ENCODE assay signal across 9 mouse cellular contexts in the genomic region with DNA sequence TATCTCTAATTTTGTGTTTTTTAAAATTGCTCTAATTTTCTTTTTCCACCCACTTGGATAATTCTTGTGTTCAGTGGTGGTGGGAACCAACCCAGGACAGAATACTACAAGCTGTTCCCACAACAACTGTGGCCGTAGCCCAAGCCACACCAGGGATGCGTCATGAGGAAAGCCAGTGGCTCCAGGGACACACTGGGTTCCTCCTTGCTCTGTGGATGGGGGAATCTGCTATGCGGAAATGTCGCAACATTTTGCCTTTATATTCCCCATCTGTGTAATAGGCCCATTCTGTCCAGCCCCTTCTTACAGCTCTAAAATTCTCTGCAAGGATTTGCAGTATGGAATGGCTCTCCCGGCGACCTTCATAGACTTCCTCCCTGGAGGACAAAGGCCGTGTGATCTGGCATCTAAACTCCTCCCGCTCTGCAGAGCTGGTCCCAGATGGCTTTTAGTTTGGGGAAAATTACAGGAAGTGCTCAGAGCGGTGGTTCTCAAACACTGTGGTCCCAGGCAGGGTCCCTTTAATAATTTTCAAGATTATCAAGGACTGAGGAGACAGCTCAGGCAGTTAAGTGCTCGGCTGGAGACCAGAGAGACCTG. TPM values are rescaled to one million over a fixed set of nuclear protein-coding genes. Genes with fewer than 3 reads are reported as not detected.
DNase-seq lines count a peak whose midpoint lies in the region; ATAC-seq and TF ChIP-seq lines count a peak whose summit lies in the region.
"Had no signal": no experiment of that assay in that cellular context is flagged by ENCODE, and none has a peak within 500 bp of the region (broad histone marks: within the 10 kb centered on the region; RNA-seq: fewer than 3 reads in every experiment).

No protein-coding gene starts in this region.

- WGBS in forebrain, embryonic 10.5 days = 78% methylated on average over 10 of the region's 10 CpGs
- 72% methylated on average over 10 of the region's 10 CpGs for WGBS in forebrain, embryonic 14.5 days
- 55% methylated on average over 10 of the region's 10 CpGs for WGBS in lung, postnatal 0 days
- WGBS in lung, adult 2 months = 63% methylated on average over 10 of the region's 10 CpGs
- 54% methylated on average over 10 of the region's 10 CpGs for WGBS in hindbrain, embryonic 13.5 days
- 59% methylated on average over 10 of the region's 10 CpGs for WGBS in stomach, embryonic 16.5 days

- no peak for DNase-seq in forebrain, embryonic 10.5 days (ENCODE audit: extremely low spot score, low spot score)
- no peak for DNase-seq in forebrain, embryonic 14.5 days (ENCODE audit: low spot score)
- DNase-seq in lung, postnatal 0 days (ENCODE audit: low spot score) = peak; percentile 17
- no peak for DNase-seq in lung, adult 2 months
- no peak for DNase-seq in T-cell, adult 2 months (ENCODE audit: low spot score)
- no peak for DNase-seq in adrenal gland, postnatal 36 days

- no peak overlapping the region for H3K4me3 ChIP-seq in forebrain, embryonic 10.5 days
- H3K4me3 ChIP-seq in forebrain, embryonic 14.5 days (ENCODE audit: low read depth, low read length) = no peak overlapping the region
- H3K4me3 ChIP-seq in lung, postnatal 0 days (ENCODE audit: low read depth, low read length) = no peak overlapping the region
- H3K4me3 ChIP-seq in lung, adult 2 months (replicated peaks; ENCODE audit: extremely low read depth, low read depth, low read length) = no peak overlapping the region
- no peak overlapping the region for H3K4me3 ChIP-seq in hindbrain, embryonic 13.5 days
- H3K4me3 ChIP-seq in stomach, embryonic 16.5 days (replicated peaks; ENCODE audit: low read length) = no peak overlapping the region
- H3K4me3 ChIP-seq: midbrain, embryonic 10.5 days had no signal

- peaks cover 25% of the 10 kb centered on the region; the same call in 1 of the 2 replicates for H3K27me3 ChIP-seq in forebrain, embryonic 10.5 days (ENCODE audit: poor library complexity, severe bottlenecking)
- H3K27me3 ChIP-seq in forebrain, embryonic 14.5 days (replicated peaks; ENCODE audit: control insufficient read depth, insufficient read depth, low read length) = no peaks in the 10 kb centered on the region
- H3K27me3 ChIP-seq in lung, postnatal 0 days (replicated peaks; ENCODE audit: insufficient read depth, low read length) = no peaks in the 10 kb centered on the region
- peaks cover 21% of the 10 kb centered on the region for H3K27me3 ChIP-seq in hindbrain, embryonic 13.5 days
- H3K27me3 ChIP-seq in stomach, embryonic 16.5 days (ENCODE audit: control insufficient read depth, insufficient read depth, low read length) = no peaks in the 10 kb centered on the region

- TF ChIP-seq CTCF in lung, postnatal 0 days (IDR thresholded peaks at IDR 0.05) = no peak
- TF ChIP-seq CTCF in lung, adult 2 months (IDR thresholded peaks at IDR 0.05; ENCODE audit: insufficient read depth, low read length) = no peak

- peaks cover 29% of the 10 kb centered on the region for H3K4me1 ChIP-seq in forebrain, embryonic 10.5 days
- peaks cover 5% of the 10 kb centered on the region; the same call in 1 of the 2 replicates for H3K4me1 ChIP-seq in forebrain, embryonic 14.5 days (ENCODE audit: control insufficient read depth, insufficient read depth, low read length)
- no peaks in the 10 kb centered on the region for H3K4me1 ChIP-seq in lung, postnatal 0 days (ENCODE audit: insufficient read depth, low read depth, low read length)
- 0 out of 2 replicates have a peak, but pooled peaks cover under 1% of the 10 kb centered on the region for H3K4me1 ChIP-seq in lung, adult 2 months (ENCODE audit: control insufficient read depth, insufficient read depth, low read length)
- H3K4me1 ChIP-seq in hindbrain, embryonic 13.5 days (replicated peaks) = peaks cover 20% of the 10 kb centered on the region
- no peaks in the 10 kb centered on the region for H3K4me1 ChIP-seq in stomach, embryonic 16.5 days (ENCODE audit: control insufficient read depth, insufficient read depth, low read length)

- no peak overlapping the region for H3K9ac ChIP-seq in forebrain, embryonic 14.5 days (ENCODE audit: low read length)
- H3K9ac ChIP-seq in lung, postnatal 0 days (replicated peaks; ENCODE audit: low read depth) = no peak overlapping the region
- H3K9ac ChIP-seq in hindbrain, embryonic 13.5 days = no peak overlapping the region; the same call in 1 of the 2 replicates
- H3K9ac ChIP-seq in stomach, embryonic 16.5 days (ENCODE audit: low read length) = no peak overlapping the region

- no peaks in the 10 kb centered on the region for H3K36me3 ChIP-seq in forebrain, embryonic 10.5 days (replicated peaks)
- H3K36me3 ChIP-seq in forebrain, embryonic 14.5 days (ENCODE audit: control insufficient read depth, insufficient read depth, low read length) = no peaks in the 10 kb centered on the region
- no peaks in the 10 kb centered on the region for H3K36me3 ChIP-seq in lung, postnatal 0 days (ENCODE audit: insufficient read depth, low read length)
- H3K36me3 ChIP-seq in hindbrain, embryonic 13.5 days = no peaks in the 10 kb centered on the region
- no peaks in the 10 kb centered on the region for H3K36me3 ChIP-seq in stomach, embryonic 16.5 days (ENCODE audit: control insufficient read depth, insufficient read depth, low read length)
- H3K36me3 ChIP-seq: midbrain, embryonic 10.5 days had no signal

- no peak for TF ChIP-seq POLR2A in lung, adult 2 months (IDR thresholded peaks at IDR 0.05; ENCODE audit: borderline replicate concordance, extremely low read depth, low read depth, low read length)

- no peak overlapping the region for H3K4me2 ChIP-seq in forebrain, embryonic 14.5 days (ENCODE audit: low read length)
- no peak overlapping the region for H3K4me2 ChIP-seq in lung, postnatal 0 days (replicated peaks; ENCODE audit: low read depth, low read length)
- no peak overlapping the region for H3K4me2 ChIP-seq in hindbrain, embryonic 13.5 days
- H3K4me2 ChIP-seq in stomach, embryonic 16.5 days (ENCODE audit: low read depth, low read length) = no peak overlapping the region

- no peaks in the 10 kb centered on the region for H3K9me3 ChIP-seq in forebrain, embryonic 10.5 days
- no peaks in the 10 kb centered on the region for H3K9me3 ChIP-seq in forebrain, embryonic 14.5 days (replicated peaks; ENCODE audit: control insufficient read depth, low read length)
- H3K9me3 ChIP-seq in lung, postnatal 0 days (ENCODE audit: low read length) = no peaks in the 10 kb centered on the region
- no peaks in the 10 kb centered on the region for H3K9me3 ChIP-seq in hindbrain, embryonic 13.5 days
- no peaks in the 10 kb centered on the region for H3K9me3 ChIP-seq in stomach, embryonic 16.5 days (replicated peaks; ENCODE audit: control insufficient read depth, low read length)
- H3K9me3 ChIP-seq: midbrain, embryonic 10.5 days had no signal

- peak overlapping the region; percentile 75 for H3K27ac ChIP-seq in forebrain, embryonic 10.5 days
- H3K27ac ChIP-seq in forebrain, embryonic 14.5 days (ENCODE audit: low read depth, low read length) = no peak overlapping the region
- no peak overlapping the region for H3K27ac ChIP-seq in lung, postnatal 0 days (ENCODE audit: low read length)
- peak overlapping the region; percentile 13; the same call in 1 of the 2 replicates for H3K27ac ChIP-seq in hindbrain, embryonic 13.5 days
- peak overlapping the region; percentile 56 for H3K27ac ChIP-seq in stomach, embryonic 16.5 days (ENCODE audit: low read length)

- no peak for ATAC-seq in forebrain, embryonic 14.5 days
- ATAC-seq in lung, postnatal 0 days = no peak
- no peak for ATAC-seq in hindbrain, embryonic 13.5 days (ENCODE audit: low FRiP score)
- ATAC-seq in stomach, embryonic 16.5 days (ENCODE audit: insufficient read depth, low FRiP score) = no peak

- TF ChIP-seq EP300 in lung, postnatal 0 days (IDR thresholded peaks at IDR 0.05) = no peak

RNA-seq across cellular contexts. Expression of gene Foxl1, which starts 53.6 kb away (rescaled TPM):
- polyA plus RNA-seq in forebrain, embryonic 10.5 days (2016; fragmentation: Nextera tagmentation; extraction: Ambion mirVana) = 0.76 and 0.79 TPM in 2 replicates
- polyA plus RNA-seq in forebrain, embryonic 14.5 days (2014; fragmentation: Nextera tagmentation; extraction: Ambion mirVana) = 0.13 TPM in 1 of 2 replicates, not detected in the other
- 0.88 and 1.3 TPM in 2 replicates for polyA plus RNA-seq in lung, postnatal 0 days (2015; fragmentation: Nextera tagmentation; extraction: Ambion mirVana)
- 2.5 and 3.0 TPM in 2 replicates for polyA plus RNA-seq in lung, adult 2 months (2012; rRNA removed)
- polyA plus RNA-seq in hindbrain, embryonic 13.5 days (2015; fragmentation: Nextera tagmentation; extraction: Ambion mirVana) = 0.16 and 0.27 TPM in 2 replicates
- 3.4 and 4.0 TPM in 2 replicates for polyA plus RNA-seq in stomach, embryonic 16.5 days (2015; fragmentation: Nextera tagmentation; extraction: Ambion mirVana)
- under 1 TPM; 0.16 to 0.40 TPM for total RNA-seq in adrenal gland, postnatal 36 days (2021)

Comparison
In these comparisons a context has a peak if more than half of its experiments do, and no peak if none do; other contexts are left out.
1. H3K27ac ChIP-seq: peak in forebrain, embryonic 10.5 days (single experiment), hindbrain, embryonic 13.5 days (single experiment) and stomach, embryonic 16.5 days (single experiment); none in forebrain, embryonic 14.5 days (single experiment) and lung, postnatal 0 days (single experiment).